Mouse (Mus musculus) small intestine, adult 2 months (tissue): ENCODE data around the gene Renbp.

Source experiments
- CTCF ChIP-seq: fragments of 200-500 bp; IDR thresholded peaks from 2 replicates; pipeline ENCODE4 v1.5.1; 2012; ENCODE audit warnings: low read depth, mild to moderate bottlenecking, control low read depth, inconsistent platforms, low read length, moderate library complexity, mixed read lengths; ENCODE audit not compliant: insufficient replicate concordance, insufficient read length; ENCODE audit errors: extremely low read depth
- POLR2A ChIP-seq: fragments of 200-500 bp; IDR thresholded peaks from 2 replicates; pipeline ENCODE4 v1.6.1; 2012; ENCODE audit warnings: low read depth, mild to moderate bottlenecking, control low read depth, inconsistent platforms, low read length, moderate library complexity

DNA sequence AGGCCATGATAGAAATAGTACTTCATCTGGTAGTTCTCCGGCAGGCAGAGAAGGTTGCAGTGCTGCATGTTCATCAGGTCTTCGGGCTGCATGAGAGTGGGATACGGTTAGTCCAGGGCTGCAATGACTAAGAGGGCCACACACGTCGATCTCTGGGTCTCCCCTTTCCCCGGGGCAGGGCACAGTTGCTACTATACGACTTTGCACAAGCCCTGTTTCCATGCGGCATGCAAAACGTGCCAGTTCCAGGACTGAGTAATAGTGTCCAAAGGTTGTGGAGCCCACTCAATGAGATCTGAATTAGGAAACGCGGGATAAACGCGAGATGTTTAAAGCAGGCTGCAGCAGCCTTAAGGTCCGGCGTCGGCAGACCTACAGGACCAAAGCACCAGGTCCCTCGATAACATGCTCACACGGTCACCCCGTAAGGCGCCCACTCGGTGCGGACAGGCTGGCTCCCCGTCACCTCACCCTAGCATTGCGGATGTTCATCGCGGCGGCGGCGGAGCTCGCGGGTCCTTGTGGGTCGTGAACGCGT lies 9.3 kb downstream of the Renbp start:
- no peak for TF ChIP-seq CTCF
- no peak for TF ChIP-seq POLR2A
